Mouse (Mus musculus): ENCODE results near the gene Gsg1l2. TPM values are rescaled to one million over a fixed set of nuclear protein-coding genes. Genes with fewer than 3 reads are reported as not detected.

The Gsg1l2 gene
- not detected in 2 replicates for polyA plus RNA-seq (2014; fragmentation: Nextera tagmentation; extraction: Ambion mirVana)

DNA sequence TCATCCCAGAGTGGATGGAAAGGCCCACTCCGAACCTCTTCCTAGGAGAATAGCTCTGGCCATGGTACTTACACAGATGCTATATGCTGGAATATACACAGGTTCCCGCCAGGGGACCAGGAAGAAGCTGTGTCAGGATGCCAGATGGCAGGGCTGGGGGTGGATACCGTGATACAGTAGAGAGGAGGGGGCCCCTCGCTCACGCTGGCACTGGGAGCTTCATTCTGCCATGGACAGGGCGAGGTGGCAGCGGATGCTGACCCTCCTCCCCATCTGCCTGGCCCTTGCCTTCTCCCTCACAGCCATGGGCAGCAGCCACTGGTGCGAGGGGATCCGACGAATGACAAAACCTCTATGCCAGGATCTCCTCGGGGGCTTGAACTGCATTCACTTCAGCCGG, at the start of gene Gsg1l2:
Gsg1l2 (plus strand) TSS at position 230 of the 400 bp plus-strand sequence.
- H3K27me3 ChIP-seq (ENCODE audit: control insufficient read depth, insufficient read depth, low read length), result no peaks in the 10 kb centered on the region
- WGBS, result 88% methylated on average over 12 of the region's 12 CpGs
- no peak within 1 kb of the TSS for H3K4me2 ChIP-seq (ENCODE audit: low read depth, low read length, severe bottlenecking)
- H3K9ac ChIP-seq (ENCODE audit: low read length), result no peak within 1 kb of the TSS
- H3K27ac ChIP-seq (ENCODE audit: low read depth, low read length), result no peak within 1 kb of the TSS
- DNase-seq (ENCODE audit: low spot score) (no peak), ATAC-seq (replicated peaks; ENCODE audit: low FRiP score) (no peak)
- H3K4me1 ChIP-seq (replicated peaks; ENCODE audit: control insufficient read depth, insufficient read depth, low read length), result no peaks in the 10 kb centered on the region
- no peaks in the 10 kb centered on the region for H3K9me3 ChIP-seq (ENCODE audit: control insufficient read depth, low read length)
- H3K36me3 ChIP-seq (ENCODE audit: control insufficient read depth, insufficient read depth, low read length), result no peaks in the 10 kb centered on the region
- no peak within 1 kb of the TSS for H3K4me3 ChIP-seq (ENCODE audit: low read depth, low read length)

DNA sequence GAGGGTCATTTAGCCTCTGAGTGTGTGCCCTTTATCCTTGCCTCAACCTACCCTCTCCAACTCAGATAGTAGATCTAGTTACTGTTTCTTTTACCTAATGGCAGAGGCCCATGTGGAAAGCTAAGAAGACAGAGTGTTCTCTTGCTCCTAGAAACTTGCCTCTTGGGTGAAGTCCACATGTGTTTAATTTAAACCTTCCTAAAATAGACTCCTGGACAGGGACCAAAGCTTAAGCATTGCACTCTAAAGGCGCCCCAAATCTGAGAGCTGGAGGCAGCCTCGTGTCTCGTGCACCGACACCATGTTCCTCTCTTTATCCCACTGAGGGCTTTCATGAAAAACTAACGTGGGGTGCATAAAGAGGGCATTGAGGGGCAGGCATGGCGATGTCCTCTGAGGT, 47.3 kb upstream of the Gsg1l2 start:
- no peaks in the 10 kb centered on the region for H3K4me1 ChIP-seq (replicated peaks; ENCODE audit: control insufficient read depth, insufficient read depth, low read length)
- ATAC-seq (replicated peaks; ENCODE audit: low FRiP score) (no peak), DNase-seq (ENCODE audit: low spot score) (no peak)
- no peak overlapping the region for H3K4me2 ChIP-seq (ENCODE audit: low read depth, low read length, severe bottlenecking)
- H3K4me3 ChIP-seq (ENCODE audit: low read depth, low read length), result no peak overlapping the region
- no peak overlapping the region for H3K27ac ChIP-seq (ENCODE audit: low read depth, low read length)
- no peaks in the 10 kb centered on the region for H3K9me3 ChIP-seq (ENCODE audit: control insufficient read depth, low read length)
- 90% methylated on average over 6 of the region's 6 CpGs for WGBS
- no peaks in the 10 kb centered on the region for H3K36me3 ChIP-seq (ENCODE audit: control insufficient read depth, insufficient read depth, low read length)
- no peak overlapping the region for H3K9ac ChIP-seq (ENCODE audit: low read length)
- H3K27me3 ChIP-seq (ENCODE audit: control insufficient read depth, insufficient read depth, low read length), result no peaks in the 10 kb centered on the region

DNA sequence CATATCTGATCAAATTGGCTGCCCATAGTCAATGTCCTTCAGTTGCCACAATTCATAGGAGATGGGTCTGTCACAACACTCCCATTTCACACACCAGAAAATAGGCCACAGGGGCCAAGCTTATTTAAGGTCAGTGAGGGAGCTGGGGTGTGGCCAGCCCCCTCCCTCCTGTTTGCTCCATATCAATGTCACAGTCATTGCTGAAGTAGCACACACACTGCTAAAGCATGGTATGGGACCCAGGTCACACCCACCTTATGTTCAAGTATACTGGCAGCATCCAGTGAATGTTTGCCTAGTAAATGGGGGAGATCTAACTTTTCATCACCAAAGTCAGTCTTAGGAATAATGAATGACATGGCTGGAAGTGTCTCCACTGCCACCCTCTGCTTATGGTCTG, 45.7 kb upstream of the Gsg1l2 start:
- Histone ChIP-seq H3K4me1 (replicated peaks; ENCODE audit: control insufficient read depth, insufficient read depth, low read length) (no peaks in the 10 kb centered on the region), H3K4me3 (ENCODE audit: low read depth, low read length) (no peak overlapping the region), H3K27ac (ENCODE audit: low read depth, low read length) (no peak overlapping the region), H3K4me2 (ENCODE audit: low read depth, low read length, severe bottlenecking) (no peak overlapping the region), H3K9ac (ENCODE audit: low read length) (no peak overlapping the region), H3K36me3 (ENCODE audit: control insufficient read depth, insufficient read depth, low read length) (no peaks in the 10 kb centered on the region), H3K27me3 (ENCODE audit: control insufficient read depth, insufficient read depth, low read length) (no peaks in the 10 kb centered on the region), H3K9me3 (ENCODE audit: control insufficient read depth, low read length) (no peaks in the 10 kb centered on the region)
- no peak for ATAC-seq (replicated peaks; ENCODE audit: low FRiP score)
- no peak for DNase-seq (ENCODE audit: low spot score)

DNA sequence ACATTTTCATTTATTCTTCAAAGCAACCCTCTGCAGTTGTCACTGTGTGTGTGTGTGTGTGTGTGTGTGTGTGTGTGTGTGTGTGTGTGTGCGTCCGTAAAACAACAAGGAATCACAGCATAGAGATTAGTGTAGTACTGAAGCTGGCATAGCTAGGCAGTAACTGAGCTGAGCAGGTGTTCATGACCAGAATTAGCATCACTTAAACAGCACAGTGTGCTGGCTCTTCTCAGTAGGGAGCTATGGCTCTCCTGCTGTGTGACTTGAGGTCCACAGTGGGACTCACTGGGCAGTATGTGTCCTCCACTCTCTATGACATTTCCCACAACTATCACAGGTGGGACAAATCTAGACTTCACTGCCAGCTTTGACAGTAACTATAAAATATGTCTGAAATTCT, 43.4 kb upstream of the Gsg1l2 start:
- Histone ChIP-seq H3K4me1 (replicated peaks; ENCODE audit: control insufficient read depth, insufficient read depth, low read length) (no peaks in the 10 kb centered on the region), H3K9ac (ENCODE audit: low read length) (no peak overlapping the region), H3K4me2 (ENCODE audit: low read depth, low read length, severe bottlenecking) (no peak overlapping the region), H3K9me3 (ENCODE audit: control insufficient read depth, low read length) (no peaks in the 10 kb centered on the region), H3K36me3 (ENCODE audit: control insufficient read depth, insufficient read depth, low read length) (no peaks in the 10 kb centered on the region), H3K27me3 (ENCODE audit: control insufficient read depth, insufficient read depth, low read length) (no peaks in the 10 kb centered on the region), H3K27ac (ENCODE audit: low read depth, low read length) (no peak overlapping the region), H3K4me3 (ENCODE audit: low read depth, low read length) (no peak overlapping the region)
- DNase-seq (ENCODE audit: low spot score) (no peak), ATAC-seq (replicated peaks; ENCODE audit: low FRiP score) (no peak)
- 93% methylated on average over 2 of the region's 2 CpGs for WGBS

DNA sequence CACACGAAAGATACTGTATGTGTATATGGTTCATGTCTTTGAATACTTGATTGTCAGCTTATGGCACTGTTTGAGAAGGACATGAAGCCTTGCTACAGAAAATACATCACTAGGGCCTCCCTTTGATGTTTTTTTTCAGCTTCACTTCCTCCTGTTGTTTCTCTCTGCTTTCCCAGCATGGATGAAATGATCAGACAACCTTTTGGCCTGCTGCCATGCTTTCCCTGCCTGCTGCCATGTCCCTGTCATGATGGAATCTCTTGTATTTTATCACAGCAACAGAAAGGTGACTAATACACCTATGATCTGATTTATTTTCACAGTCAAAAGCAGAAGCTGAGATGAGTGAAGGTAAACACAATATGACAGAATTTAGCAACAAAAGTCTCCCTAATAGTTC, 40.7 kb upstream of the Gsg1l2 start:
- H3K4me3 ChIP-seq (ENCODE audit: low read depth, low read length), result no peak overlapping the region
- no peaks in the 10 kb centered on the region for H3K27me3 ChIP-seq (ENCODE audit: control insufficient read depth, insufficient read depth, low read length)
- no peak overlapping the region for H3K9ac ChIP-seq (ENCODE audit: low read length)
- ATAC-seq (replicated peaks; ENCODE audit: low FRiP score) (no peak), DNase-seq (ENCODE audit: low spot score) (no peak)
- H3K4me2 ChIP-seq (ENCODE audit: low read depth, low read length, severe bottlenecking), result no peak overlapping the region
- no peak overlapping the region for H3K27ac ChIP-seq (ENCODE audit: low read depth, low read length)
- H3K36me3 ChIP-seq (ENCODE audit: control insufficient read depth, insufficient read depth, low read length), result no peaks in the 10 kb centered on the region
- H3K9me3 ChIP-seq (ENCODE audit: control insufficient read depth, low read length), result no peaks in the 10 kb centered on the region
- WGBS, result 80% methylated on average over 1 of the region's 1 CpGs
- no peaks in the 10 kb centered on the region for H3K4me1 ChIP-seq (replicated peaks; ENCODE audit: control insufficient read depth, insufficient read depth, low read length)

DNA sequence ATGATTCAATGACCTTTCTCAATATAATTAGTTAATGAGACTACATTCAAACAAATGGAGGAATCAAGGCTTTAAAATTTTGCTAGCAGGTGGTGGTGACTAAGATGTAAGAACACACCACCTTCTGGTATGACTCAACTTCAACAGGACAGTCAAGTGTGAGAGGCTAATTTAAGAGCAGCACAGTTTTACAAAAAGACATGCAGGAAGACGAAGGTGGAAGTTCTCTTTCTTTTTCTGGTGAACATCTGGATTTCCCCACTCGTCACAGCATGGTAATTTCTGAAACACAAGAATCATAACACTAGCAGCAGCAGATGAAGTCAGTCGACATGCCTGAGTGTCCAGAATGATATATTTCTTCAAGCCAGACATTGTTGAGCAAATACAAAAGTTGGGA, 39.8 kb upstream of the Gsg1l2 start:
- ATAC-seq (replicated peaks; ENCODE audit: low FRiP score), result no peak
- no peak for DNase-seq (ENCODE audit: low spot score)
- H3K27me3 ChIP-seq (ENCODE audit: control insufficient read depth, insufficient read depth, low read length), result no peaks in the 10 kb centered on the region
- no peak overlapping the region for H3K4me2 ChIP-seq (ENCODE audit: low read depth, low read length, severe bottlenecking)
- H3K27ac ChIP-seq (ENCODE audit: low read depth, low read length), result no peak overlapping the region
- H3K9ac ChIP-seq (ENCODE audit: low read length), result no peak overlapping the region
- H3K4me3 ChIP-seq (ENCODE audit: low read depth, low read length), result no peak overlapping the region
- no peaks in the 10 kb centered on the region for H3K36me3 ChIP-seq (ENCODE audit: control insufficient read depth, insufficient read depth, low read length)
- no peaks in the 10 kb centered on the region for H3K4me1 ChIP-seq (replicated peaks; ENCODE audit: control insufficient read depth, insufficient read depth, low read length)
- 82% methylated on average over 3 of the region's 3 CpGs for WGBS
- H3K9me3 ChIP-seq (ENCODE audit: control insufficient read depth, low read length), result no peaks in the 10 kb centered on the region

DNA sequence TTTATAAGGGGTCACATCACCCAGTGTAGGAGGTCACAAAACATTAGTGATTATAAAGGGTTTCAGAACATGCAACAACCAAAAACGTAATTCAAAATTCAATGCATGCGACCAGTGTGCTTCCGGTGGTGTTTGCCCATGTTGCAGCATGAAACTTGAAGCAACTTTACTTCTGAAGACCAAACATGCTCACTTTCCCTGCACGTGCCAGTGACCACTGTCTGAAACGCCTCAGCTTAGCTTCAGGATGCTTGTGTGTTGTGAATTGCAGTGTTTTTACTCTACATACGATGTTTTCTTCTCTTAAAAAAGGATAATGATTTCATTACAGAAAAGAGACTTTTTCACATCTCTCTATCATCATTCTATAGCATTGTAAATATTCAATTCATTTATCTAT, 36.1 kb upstream of the Gsg1l2 start:
- H3K9ac ChIP-seq (ENCODE audit: low read length), result no peak overlapping the region
- no peaks in the 10 kb centered on the region for H3K27me3 ChIP-seq (ENCODE audit: control insufficient read depth, insufficient read depth, low read length)
- WGBS, result 84% methylated on average over 6 of the region's 6 CpGs
- H3K9me3 ChIP-seq (ENCODE audit: control insufficient read depth, low read length), result no peaks in the 10 kb centered on the region
- H3K4me2 ChIP-seq (ENCODE audit: low read depth, low read length, severe bottlenecking), result no peak overlapping the region
- DNase-seq (ENCODE audit: low spot score) (no peak), ATAC-seq (replicated peaks; ENCODE audit: low FRiP score) (no peak)
- H3K4me1 ChIP-seq (replicated peaks; ENCODE audit: control insufficient read depth, insufficient read depth, low read length), result no peaks in the 10 kb centered on the region
- no peak overlapping the region for H3K27ac ChIP-seq (ENCODE audit: low read depth, low read length)
- no peak overlapping the region for H3K4me3 ChIP-seq (ENCODE audit: low read depth, low read length)
- no peaks in the 10 kb centered on the region for H3K36me3 ChIP-seq (ENCODE audit: control insufficient read depth, insufficient read depth, low read length)

DNA sequence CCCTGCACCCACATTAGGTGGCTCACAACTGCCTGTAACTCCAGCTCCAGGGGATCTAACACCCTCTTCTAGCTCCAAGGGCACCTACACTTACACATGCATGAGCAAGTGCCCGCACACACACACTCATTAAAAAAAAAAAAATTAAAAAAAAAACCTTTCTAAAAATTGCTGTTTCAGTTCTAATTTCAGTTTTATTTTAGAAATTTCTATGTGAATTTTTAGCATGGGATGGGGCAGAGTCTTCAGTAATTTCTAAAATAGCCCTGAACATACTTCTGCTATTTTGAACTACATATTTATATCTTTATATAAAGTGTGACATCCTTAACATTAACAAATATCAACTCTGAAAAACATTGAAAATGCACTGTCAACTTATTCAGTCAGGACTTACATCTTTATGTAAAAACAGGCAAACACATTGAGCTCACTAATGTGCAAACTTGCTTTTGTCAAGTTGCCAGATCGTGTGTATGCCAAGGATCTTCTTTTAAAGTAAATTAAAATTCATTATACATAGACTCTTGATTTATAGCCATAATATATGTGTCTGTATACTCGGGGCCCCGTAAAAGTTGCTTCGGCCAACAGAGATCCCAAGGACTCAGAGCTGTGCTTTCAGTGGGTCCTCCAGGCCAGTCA, 35.4 kb upstream of the Gsg1l2 start:
- ATAC-seq (replicated peaks; ENCODE audit: low FRiP score) (no peak), DNase-seq (ENCODE audit: low spot score) (no peak)
- Histone ChIP-seq H3K9me3 (ENCODE audit: control insufficient read depth, low read length) (no peaks in the 10 kb centered on the region), H3K4me3 (ENCODE audit: low read depth, low read length) (no peak overlapping the region), H3K27ac (ENCODE audit: low read depth, low read length) (no peak overlapping the region), H3K27me3 (ENCODE audit: control insufficient read depth, insufficient read depth, low read length) (no peaks in the 10 kb centered on the region), H3K4me1 (replicated peaks; ENCODE audit: control insufficient read depth, insufficient read depth, low read length) (no peaks in the 10 kb centered on the region), H3K36me3 (ENCODE audit: control insufficient read depth, insufficient read depth, low read length) (no peaks in the 10 kb centered on the region), H3K4me2 (ENCODE audit: low read depth, low read length, severe bottlenecking) (no peak overlapping the region), H3K9ac (ENCODE audit: low read length) (no peak overlapping the region)
- WGBS, result 88% methylated on average over 5 of the region's 5 CpGs

DNA sequence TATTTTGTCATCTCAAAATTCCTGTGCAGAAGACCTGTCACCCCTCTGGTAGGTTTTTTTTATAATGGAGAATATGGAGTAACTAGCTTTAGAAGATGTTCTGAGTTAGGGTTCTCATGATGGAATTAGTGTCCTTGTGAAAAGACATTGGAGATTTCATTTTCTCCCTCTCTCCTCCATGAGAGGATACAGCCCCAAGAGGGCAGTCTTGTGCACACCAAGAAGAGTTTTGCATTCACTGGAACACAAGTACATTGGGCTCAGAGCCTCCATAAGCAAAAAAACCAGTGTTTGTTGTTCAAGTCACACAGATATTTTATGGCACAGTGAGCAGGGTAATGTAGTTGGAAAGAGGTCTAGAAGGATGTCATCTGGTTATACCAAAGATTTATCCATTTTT, 32.8 kb upstream of the Gsg1l2 start:
- H3K4me2 ChIP-seq (ENCODE audit: low read depth, low read length, severe bottlenecking), result no peak overlapping the region
- no peaks in the 10 kb centered on the region for H3K36me3 ChIP-seq (ENCODE audit: control insufficient read depth, insufficient read depth, low read length)
- ATAC-seq (replicated peaks; ENCODE audit: low FRiP score) (no peak), DNase-seq (ENCODE audit: low spot score) (no peak)
- no peaks in the 10 kb centered on the region for H3K4me1 ChIP-seq (replicated peaks; ENCODE audit: control insufficient read depth, insufficient read depth, low read length)
- H3K4me3 ChIP-seq (ENCODE audit: low read depth, low read length), result no peak overlapping the region
- H3K9me3 ChIP-seq (ENCODE audit: control insufficient read depth, low read length), result no peaks in the 10 kb centered on the region
- H3K9ac ChIP-seq (ENCODE audit: low read length), result no peak overlapping the region
- H3K27ac ChIP-seq (ENCODE audit: low read depth, low read length), result no peak overlapping the region
- no peaks in the 10 kb centered on the region for H3K27me3 ChIP-seq (ENCODE audit: control insufficient read depth, insufficient read depth, low read length)

Data from forebrain, embryonic 11.5 days (tissue).